ENCODE assay signal across 11 mouse cellular contexts in genomic region chr8:107049480-107049879, GRCm38 (mm10). TPM values are rescaled to one million over a fixed set of nuclear protein-coding genes. Genes with fewer than 3 reads are reported as not detected.
DNase-seq lines count a peak whose midpoint lies in the region; ATAC-seq lines count a peak whose summit lies in the region.
"Had no signal": no experiment of that assay in that cellular context is flagged by ENCODE, and none has a peak within 500 bp of the region (broad histone marks: within the 10 kb centered on the region; RNA-seq: fewer than 3 reads in every experiment).

No protein-coding gene starts in this region.

- no peaks in the 10 kb centered on the region for H3K27me3 ChIP-seq in forebrain, embryonic 10.5 days (ENCODE audit: poor library complexity, severe bottlenecking)
- H3K27me3 ChIP-seq in forebrain, embryonic 16.5 days (replicated peaks; ENCODE audit: control insufficient read depth, insufficient read depth, low read length), result no peaks in the 10 kb centered on the region
- H3K27me3 ChIP-seq in megakaryocyte, embryonic 14.5 days (replicated peaks), result no peaks in the 10 kb centered on the region
- H3K27me3 ChIP-seq in limb, embryonic 11.5 days (ENCODE audit: control insufficient read depth, insufficient read depth, low read length), result no peaks in the 10 kb centered on the region
- H3K27me3 ChIP-seq in stomach, embryonic 15.5 days (replicated peaks), result no peaks in the 10 kb centered on the region

- peaks cover 4% of the 10 kb centered on the region; the same call in 1 of the 2 replicates for H3K9me3 ChIP-seq in forebrain, embryonic 10.5 days
- H3K9me3 ChIP-seq in forebrain, embryonic 16.5 days (ENCODE audit: control insufficient read depth, low read length), result no peaks in the 10 kb centered on the region
- H3K9me3 ChIP-seq in megakaryocyte, embryonic 14.5 days, result no peaks in the 10 kb centered on the region
- no peaks in the 10 kb centered on the region for H3K9me3 ChIP-seq in limb, embryonic 11.5 days (ENCODE audit: control insufficient read depth, low read length)
- H3K9me3 ChIP-seq in stomach, embryonic 15.5 days, result no peaks in the 10 kb centered on the region

- peak overlapping the region; percentile 87; the same call in 1 of the 2 replicates for H3K4me3 ChIP-seq in forebrain, embryonic 10.5 days
- H3K4me3 ChIP-seq in forebrain, embryonic 16.5 days (replicated peaks; ENCODE audit: low read length), result no peak overlapping the region
- peak overlapping the region; percentile 99 for H3K4me3 ChIP-seq in megakaryocyte, embryonic 14.5 days (replicated peaks)
- H3K4me3 ChIP-seq in limb, embryonic 11.5 days (ENCODE audit: low read depth, low read length), result peak overlapping the region; percentile 83; the same call in 1 of the 2 replicates
- H3K4me3 ChIP-seq in stomach, embryonic 15.5 days (replicated peaks), result no peak overlapping the region

- no peak overlapping the region for H3K9ac ChIP-seq in forebrain, embryonic 16.5 days (replicated peaks; ENCODE audit: low read depth, low read length)
- H3K9ac ChIP-seq in limb, embryonic 11.5 days (ENCODE audit: low read length), result no peak overlapping the region
- H3K9ac ChIP-seq in stomach, embryonic 15.5 days, result no peak overlapping the region

- H3K4me2 ChIP-seq in forebrain, embryonic 16.5 days (ENCODE audit: low read length), result no peak overlapping the region; the same call in 1 of the 2 replicates
- peak overlapping the region; percentile 71; the same call in 1 of the 2 replicates for H3K4me2 ChIP-seq in limb, embryonic 11.5 days (ENCODE audit: low read depth, severe bottlenecking)
- peak overlapping the region; percentile 93 for H3K4me2 ChIP-seq in stomach, embryonic 15.5 days

- peak overlapping the region; percentile 96; the same call in 1 of the 2 replicates for H3K27ac ChIP-seq in forebrain, embryonic 10.5 days
- no peak overlapping the region for H3K27ac ChIP-seq in forebrain, embryonic 16.5 days (ENCODE audit: low read length)
- H3K27ac ChIP-seq in limb, embryonic 11.5 days (replicated peaks; ENCODE audit: low read depth, low read length), result peak overlapping the region; percentile 88; the same call in 1 of the 2 replicates
- H3K27ac ChIP-seq in stomach, embryonic 15.5 days, result no peak overlapping the region

- WGBS in forebrain, embryonic 10.5 days, result 97% methylated on average over 4 of the region's 4 CpGs
- 93% methylated on average over 4 of the region's 4 CpGs for WGBS in forebrain, embryonic 16.5 days
- 98% methylated on average over 4 of the region's 4 CpGs for WGBS in limb, embryonic 11.5 days
- WGBS in stomach, embryonic 15.5 days, result 96% methylated on average over 4 of the region's 4 CpGs

- no peak for ATAC-seq in forebrain, embryonic 16.5 days
- no peak for ATAC-seq in megakaryocyte, adult 5-6 weeks (ENCODE audit: poor library complexity, severe bottlenecking)
- no peak for ATAC-seq in limb, embryonic 11.5 days (ENCODE audit: insufficient number of reproducible peaks, low FRiP score, low TSS enrichment, low read depth)
- ATAC-seq in stomach, embryonic 15.5 days (ENCODE audit: insufficient read depth, low FRiP score, low read depth), result no peak

- H3K4me1 ChIP-seq in forebrain, embryonic 10.5 days, result peaks cover 23% of the 10 kb centered on the region
- H3K4me1 ChIP-seq in forebrain, embryonic 16.5 days (replicated peaks; ENCODE audit: control insufficient read depth, insufficient read depth, low read length), result peaks cover 16% of the 10 kb centered on the region
- peaks cover 53% of the 10 kb centered on the region for H3K4me1 ChIP-seq in megakaryocyte, embryonic 14.5 days
- no peaks in the 10 kb centered on the region for H3K4me1 ChIP-seq in limb, embryonic 11.5 days (ENCODE audit: control insufficient read depth, insufficient read depth, low read length)
- peaks cover 9% of the 10 kb centered on the region; the same call in 1 of the 2 replicates for H3K4me1 ChIP-seq in stomach, embryonic 15.5 days

- peaks cover 93% of the 10 kb centered on the region for H3K36me3 ChIP-seq in forebrain, embryonic 10.5 days (replicated peaks)
- peaks cover 28% of the 10 kb centered on the region for H3K36me3 ChIP-seq in forebrain, embryonic 16.5 days (ENCODE audit: control insufficient read depth, insufficient read depth)
- peaks cover 78% of the 10 kb centered on the region for H3K36me3 ChIP-seq in megakaryocyte, embryonic 14.5 days (replicated peaks; ENCODE audit: low read length)
- H3K36me3 ChIP-seq in limb, embryonic 11.5 days (ENCODE audit: control insufficient read depth, insufficient read depth, low read length), result peaks cover 42% of the 10 kb centered on the region
- peaks cover 55% of the 10 kb centered on the region for H3K36me3 ChIP-seq in stomach, embryonic 15.5 days

- no peak for DNase-seq in forebrain, embryonic 10.5 days (ENCODE audit: extremely low spot score, low spot score)
- no peak for DNase-seq in limb, embryonic 11.5 days (ENCODE audit: low spot score)
- no peak for DNase-seq in layer of hippocampus, postnatal 36 days
- DNase-seq in urinary bladder, postnatal 14 days (ENCODE audit: low spot score), result no peak
- DNase-seq: adrenal gland, postnatal 14 days; B cell, adult 2 months; spleen, adult 18-20 months had no signal

RNA-seq across cellular contexts. Expression of gene Pdf, which starts 1.1 kb away (rescaled TPM):
- 46.6 and 52.1 TPM in 2 replicates for polyA plus RNA-seq in forebrain, embryonic 10.5 days (2016; fragmentation: Nextera tagmentation; extraction: Ambion mirVana)
- polyA plus RNA-seq in forebrain, embryonic 16.5 days (2015; fragmentation: Nextera tagmentation; extraction: Ambion mirVana), result 37.1 and 38.4 TPM in 2 replicates
- 7.9 and 8.3 TPM in 2 replicates for polyA plus RNA-seq in megakaryocyte, embryonic 14.5 days (2012; ENCODE audit: insufficient read depth, low replicate concordance)
- total RNA-seq in megakaryocyte, adult 5-6 weeks (2015), result 9.8 and 12.9 TPM in 2 replicates
- 15.6 and 29.5 TPM in 2 replicates for total RNA-seq in megakaryocyte, adult 5-6 weeks (2017)
- 53.7 and 54.2 TPM in 2 replicates for polyA plus RNA-seq in limb, embryonic 11.5 days (2014; fragmentation: Nextera tagmentation; extraction: Ambion mirVana)
- polyA plus RNA-seq in stomach, embryonic 15.5 days (2015; fragmentation: Nextera tagmentation; extraction: Ambion mirVana), result 52.7 and 55.1 TPM in 2 replicates
- total RNA-seq in layer of hippocampus, postnatal 36 days (2021), result 10 to 100 TPM; 27.9 to 31.1 TPM

RNA-seq across cellular contexts. Expression of gene Cog8, which starts 7.0 kb away (rescaled TPM):
- polyA plus RNA-seq in forebrain, embryonic 10.5 days (2016; fragmentation: Nextera tagmentation; extraction: Ambion mirVana), result 32.8 and 37.3 TPM in 2 replicates
- 39.1 and 39.3 TPM in 2 replicates for polyA plus RNA-seq in forebrain, embryonic 16.5 days (2015; fragmentation: Nextera tagmentation; extraction: Ambion mirVana)
- polyA plus RNA-seq in megakaryocyte, embryonic 14.5 days (2012; ENCODE audit: insufficient read depth, low replicate concordance), result 9.2 and 18.5 TPM in 2 replicates
- total RNA-seq in megakaryocyte, adult 5-6 weeks (2015), result 14.7 and 16.8 TPM in 2 replicates
- 17.7 and 24.3 TPM in 2 replicates for total RNA-seq in megakaryocyte, adult 5-6 weeks (2017)
- polyA plus RNA-seq in limb, embryonic 11.5 days (2014; fragmentation: Nextera tagmentation; extraction: Ambion mirVana), result 42.2 and 42.7 TPM in 2 replicates
- polyA plus RNA-seq in stomach, embryonic 15.5 days (2015; fragmentation: Nextera tagmentation; extraction: Ambion mirVana), result 36.8 and 39.4 TPM in 2 replicates
- 10 to 100 TPM; 28.3 to 31.1 TPM for total RNA-seq in layer of hippocampus, postnatal 36 days (2021)

RNA-seq across cellular contexts. Expression of gene Nip7, which starts 7.2 kb away (rescaled TPM):
- 128 and 138 TPM in 2 replicates for polyA plus RNA-seq in forebrain, embryonic 10.5 days (2016; fragmentation: Nextera tagmentation; extraction: Ambion mirVana)
- polyA plus RNA-seq in forebrain, embryonic 16.5 days (2015; fragmentation: Nextera tagmentation; extraction: Ambion mirVana), result 76.7 and 80.5 TPM in 2 replicates
- polyA plus RNA-seq in megakaryocyte, embryonic 14.5 days (2012; ENCODE audit: insufficient read depth, low replicate concordance), result 4.2 and 5.3 TPM in 2 replicates
- 16.5 and 26.4 TPM in 2 replicates for total RNA-seq in megakaryocyte, adult 5-6 weeks (2015)
- total RNA-seq in megakaryocyte, adult 5-6 weeks (2017), result 10.6 and 12.5 TPM in 2 replicates
- polyA plus RNA-seq in limb, embryonic 11.5 days (2014; fragmentation: Nextera tagmentation; extraction: Ambion mirVana), result 119 and 126 TPM in 2 replicates
- 73.0 and 82.9 TPM in 2 replicates for polyA plus RNA-seq in stomach, embryonic 15.5 days (2015; fragmentation: Nextera tagmentation; extraction: Ambion mirVana)
- 10 to 100 TPM; 44.9 to 47.9 TPM for total RNA-seq in layer of hippocampus, postnatal 36 days (2021)

RNA-seq across cellular contexts. Expression of gene Tmed6, which starts 16.0 kb away (rescaled TPM):
- polyA plus RNA-seq in forebrain, embryonic 10.5 days (2016; fragmentation: Nextera tagmentation; extraction: Ambion mirVana), result not detected in 2 replicates
- polyA plus RNA-seq in forebrain, embryonic 16.5 days (2015; fragmentation: Nextera tagmentation; extraction: Ambion mirVana), result not detected in 2 replicates
- not detected in 2 replicates for polyA plus RNA-seq in megakaryocyte, embryonic 14.5 days (2012; ENCODE audit: insufficient read depth, low replicate concordance)
- 0.57 TPM in 1 of 2 replicates, not detected in the other for total RNA-seq in megakaryocyte, adult 5-6 weeks (2015)
- total RNA-seq in megakaryocyte, adult 5-6 weeks (2017), result not detected in 2 replicates
- polyA plus RNA-seq in limb, embryonic 11.5 days (2014; fragmentation: Nextera tagmentation; extraction: Ambion mirVana), result not detected in 2 replicates
- polyA plus RNA-seq in stomach, embryonic 15.5 days (2015; fragmentation: Nextera tagmentation; extraction: Ambion mirVana), result 86.6 and 115 TPM in 2 replicates
- total RNA-seq in layer of hippocampus, postnatal 36 days (2021), result not detected
- total RNA-seq: adrenal gland, postnatal 14 days had no signal

RNA-seq across cellular contexts. Expression of gene Vps4a, which starts 18.5 kb away (rescaled TPM):
- 67.6 and 69.5 TPM in 2 replicates for polyA plus RNA-seq in forebrain, embryonic 10.5 days (2016; fragmentation: Nextera tagmentation; extraction: Ambion mirVana)
- polyA plus RNA-seq in forebrain, embryonic 16.5 days (2015; fragmentation: Nextera tagmentation; extraction: Ambion mirVana), result 153 and 158 TPM in 2 replicates
- 4.1 and 12.0 TPM in 2 replicates for polyA plus RNA-seq in megakaryocyte, embryonic 14.5 days (2012; ENCODE audit: insufficient read depth, low replicate concordance)
- 33.9 and 36.9 TPM in 2 replicates for total RNA-seq in megakaryocyte, adult 5-6 weeks (2015)
- total RNA-seq in megakaryocyte, adult 5-6 weeks (2017), result 41.4 and 42.8 TPM in 2 replicates
- polyA plus RNA-seq in limb, embryonic 11.5 days (2014; fragmentation: Nextera tagmentation; extraction: Ambion mirVana), result 71.4 and 73.1 TPM in 2 replicates
- 62.0 and 62.9 TPM in 2 replicates for polyA plus RNA-seq in stomach, embryonic 15.5 days (2015; fragmentation: Nextera tagmentation; extraction: Ambion mirVana)
- total RNA-seq in layer of hippocampus, postnatal 36 days (2021), result 100 to 1,000 TPM; 107 to 108 TPM

Comparison
In these comparisons a context has a peak if more than half of its experiments do, and no peak if none do; other contexts are left out.
1. H3K27ac ChIP-seq: peak in forebrain, embryonic 10.5 days (single experiment) and limb, embryonic 11.5 days (single experiment); none in forebrain, embryonic 16.5 days (single experiment) and stomach, embryonic 15.5 days (single experiment).
2. H3K4me3 ChIP-seq: peak in forebrain, embryonic 10.5 days (single experiment), megakaryocyte, embryonic 14.5 days (single experiment) and limb, embryonic 11.5 days (single experiment); none in forebrain, embryonic 16.5 days (single experiment) and stomach, embryonic 15.5 days (single experiment).
3. RNA of gene Nip7, which starts 7.2 kb away (polyA plus RNA-seq): 128 to 138 TPM in forebrain, embryonic 10.5 days, 119 to 126 TPM in limb, embryonic 11.5 days, 76.7 to 80.5 TPM in forebrain, embryonic 16.5 days and 73.0 to 82.9 TPM in stomach, embryonic 15.5 days; 4.2 to 5.3 TPM in megakaryocyte, embryonic 14.5 days; every median in the first group is over 10 times any median in the second.